ENCODE assay signal across 8 mouse cellular contexts in genomic region chr13:24686705-24687665, GRCm38 (mm10). TPM values are rescaled to one million over a fixed set of nuclear protein-coding genes. Genes with fewer than 3 reads are reported as not detected.
DNase-seq lines count a peak whose midpoint lies in the region; ATAC-seq lines count a peak whose summit lies in the region.

No protein-coding gene starts in this region.

- no peak overlapping the region for H3K4me3 ChIP-seq in kidney, embryonic 15.5 days (replicated peaks)
- H3K4me3 ChIP-seq in intestine, embryonic 15.5 days (replicated peaks) = no peak overlapping the region
- no peak overlapping the region for H3K4me3 ChIP-seq in midbrain, embryonic 12.5 days

- no peaks in the 10 kb centered on the region for H3K36me3 ChIP-seq in kidney, embryonic 15.5 days
- no peaks in the 10 kb centered on the region for H3K36me3 ChIP-seq in intestine, embryonic 15.5 days
- no peaks in the 10 kb centered on the region for H3K36me3 ChIP-seq in midbrain, embryonic 12.5 days

- no peaks in the 10 kb centered on the region for H3K27me3 ChIP-seq in kidney, embryonic 15.5 days
- no peaks in the 10 kb centered on the region for H3K27me3 ChIP-seq in intestine, embryonic 15.5 days (replicated peaks)
- no peaks in the 10 kb centered on the region for H3K27me3 ChIP-seq in midbrain, embryonic 12.5 days

- no peak overlapping the region for H3K4me2 ChIP-seq in kidney, embryonic 15.5 days
- 0 out of 2 replicates have a peak overlapping the region, but pooled peaks have one; percentile 26 for H3K4me2 ChIP-seq in intestine, embryonic 15.5 days (replicated peaks)
- peak overlapping the region; percentile 29; the same call in 1 of the 2 replicates for H3K4me2 ChIP-seq in midbrain, embryonic 12.5 days (replicated peaks)

- intact Hi-C loops in left cerebral cortex, postnatal 25 days (cut with DNase I) = loop anchor here (1.0 to 2.0 kb wide), 4 partner anchors 70 to 205 kb away; no protein-coding TSS in a partner anchor

- DNase-seq in kidney, adult 11 months = peak; percentile 40
- DNase-seq in embryo, embryonic 10.5 days (ENCODE audit: low spot score) = peak; percentile 93
- peak; percentile 41 for DNase-seq in gastrocnemius, postnatal 25 days
- peak; percentile 86 to 90 for DNase-seq in left cerebral cortex, postnatal 25 days (ENCODE audit: low spot score in 2 of 2)
- DNase-seq in right cerebral cortex, postnatal 4 days = peak; percentile 82

- H3K4me1 ChIP-seq in kidney, embryonic 15.5 days = peaks cover 7% of the 10 kb centered on the region; the same call in 1 of the 2 replicates
- H3K4me1 ChIP-seq in intestine, embryonic 15.5 days (replicated peaks) = no peaks in the 10 kb centered on the region
- peaks cover 9% of the 10 kb centered on the region; the same call in 1 of the 2 replicates for H3K4me1 ChIP-seq in midbrain, embryonic 12.5 days

- no peaks in the 10 kb centered on the region for H3K9me3 ChIP-seq in kidney, embryonic 15.5 days (replicated peaks)
- no peaks in the 10 kb centered on the region for H3K9me3 ChIP-seq in intestine, embryonic 15.5 days
- H3K9me3 ChIP-seq in midbrain, embryonic 12.5 days = no peaks in the 10 kb centered on the region

- ATAC-seq in kidney, embryonic 15.5 days (replicated peaks; ENCODE audit: low FRiP score) = no peak
- no peak for ATAC-seq in intestine, embryonic 15.5 days
- ATAC-seq in midbrain, embryonic 12.5 days (ENCODE audit: low FRiP score, low read depth) = peak; percentile 84

- H3K9ac ChIP-seq in kidney, embryonic 15.5 days = no peak overlapping the region
- no peak overlapping the region for H3K9ac ChIP-seq in intestine, embryonic 15.5 days
- no peak overlapping the region for H3K9ac ChIP-seq in midbrain, embryonic 12.5 days (replicated peaks)

- no peak overlapping the region for H3K27ac ChIP-seq in kidney, embryonic 15.5 days
- H3K27ac ChIP-seq in intestine, embryonic 15.5 days = no peak overlapping the region
- H3K27ac ChIP-seq in midbrain, embryonic 12.5 days (replicated peaks) = no peak overlapping the region

- 38% methylated on average over 15 of the region's 15 CpGs for WGBS in kidney, embryonic 15.5 days
- 33% methylated on average over 15 of the region's 15 CpGs for WGBS in intestine, embryonic 15.5 days
- WGBS in midbrain, embryonic 12.5 days = 41% methylated on average over 15 of the region's 15 CpGs

RNA-seq across cellular contexts. Expression of gene Armh2, which starts 54.0 kb away (rescaled TPM):
- not detected in 2 replicates for polyA plus RNA-seq in kidney, embryonic 15.5 days (2015; fragmentation: Nextera tagmentation; extraction: Ambion mirVana)
- not detected for total RNA-seq in gastrocnemius, postnatal 25 days (2021)
- polyA plus RNA-seq in intestine, embryonic 15.5 days (2015; fragmentation: Nextera tagmentation; extraction: Ambion mirVana) = not detected in 2 replicates
- total RNA-seq in left cerebral cortex, postnatal 25 days (2021) = not detected
- not detected in 2 replicates for polyA plus RNA-seq in midbrain, embryonic 12.5 days (2016; fragmentation: Nextera tagmentation; extraction: Ambion mirVana)

Comparison
In these comparisons a context has a peak if more than half of its experiments do, and no peak if none do; other contexts are left out.
1. DNase-seq: peak in every context shown above with its lines; median percentile 93 in embryo, embryonic 10.5 days; 88 in left cerebral cortex, postnatal 25 days; 82 in right cerebral cortex, postnatal 4 days; 41 in gastrocnemius, postnatal 25 days; 40 in kidney, adult 11 months.